Mouse (Mus musculus): Measurements from ENCODE around the gene Csnk1g1.

GRCm38 (mm10) chr9:65891126-65891525 lies 17.6 kb upstream of the Csnk1g1 start:
- TF ChIP-seq GATA1 (IDR thresholded peaks at IDR 0.05; ENCODE audit: borderline replicate concordance, low read length): no peak
- no peak for TF ChIP-seq FLI1 (IDR thresholded peaks at IDR 0.05; ENCODE audit: low read length)

Data from megakaryocyte, embryonic 14.5 days (primary cell).